Mouse (Mus musculus) ES-E14 (cell line): Measurements from ENCODE around the gene BC035044. TPM values are rescaled to one million over a fixed set of nuclear protein-coding genes. Genes with fewer than 3 reads are reported as not detected.
"Not testable (repeated sequence)": the region's sequence is repeated elsewhere in the genome, so short reads cannot be mapped to it uniquely, and the experiment has no call there.

Experiments used
- DNase-seq: peaks from one replicate; pipeline ENCODE4 v3.0.0-alpha.2; 2013; ENCODE audit warnings: low read depth, low spot score
- H3K27ac ChIP-seq: 2 replicates; pipeline ENCODE4 v1.5.1; 2012; ENCODE audit warnings: low read depth, mild to moderate bottlenecking, low read length, moderate library complexity, mixed read lengths; ENCODE audit not compliant: poor library complexity, insufficient read depth, severe bottlenecking
- H3K36me3 ChIP-seq: 2 replicates; pipeline ENCODE4 v1.6.1; 2012; ENCODE audit warnings: mild to moderate bottlenecking, low read length, moderate library complexity, mixed read lengths; ENCODE audit not compliant: control insufficient read depth, poor library complexity, insufficient read depth, severe bottlenecking
- H3K4me1 ChIP-seq, 2 experiments: fragments of 150-350 bp in 1 of 2; sonication (generic) in 1 of 2; 2 replicates each; pipeline ENCODE4 v1.6.1; 2012; ENCODE audit warnings: low read length in 2 of 2, mild to moderate bottlenecking in 1 of 2, mixed read lengths in 1 of 2; ENCODE audit not compliant: control insufficient read depth in 2 of 2, insufficient read depth in 2 of 2, poor library complexity in 1 of 2
- H3K4me3 ChIP-seq, 2 experiments: fragments of 150-350 bp in 1 of 2; sonication (generic) in 1 of 2; 2 replicates each; pipeline ENCODE4 v1.5.1; 2012; ENCODE audit warnings: low read length in 2 of 2, low read depth in 1 of 2, mild to moderate bottlenecking in 1 of 2, mixed read lengths in 1 of 2; ENCODE audit not compliant: insufficient read depth in 1 of 2, poor library complexity in 1 of 2, severe bottlenecking in 1 of 2
- H3K9ac ChIP-seq: 2 replicates; pipeline ENCODE4 v1.6.1; 2012; ENCODE audit warnings: low read depth, mild to moderate bottlenecking, low read length, mixed read lengths; ENCODE audit not compliant: poor library complexity, insufficient read depth, severe bottlenecking
- H3K9me3 ChIP-seq: fragments of 150-350 bp; sonication (generic); 2 replicates; pipeline ENCODE4 v1.6.1; 2012; ENCODE audit warnings: low read depth, mild to moderate bottlenecking, low read length; ENCODE audit not compliant: control insufficient read depth, insufficient read depth
- CHD2 ChIP-seq: IDR thresholded peaks from 2 replicates; pipeline ENCODE4 v1.6.1; 2014; ENCODE audit warnings: mild to moderate bottlenecking, low read depth, low read length, inconsistent platforms
- MAFK ChIP-seq: IDR thresholded peaks from 2 replicates; pipeline ENCODE4 v1.6.1; 2014; ENCODE audit warnings: mild to moderate bottlenecking, low read depth, low read length, inconsistent platforms; ENCODE audit not compliant: insufficient read depth
- ZC3H11A ChIP-seq: IDR thresholded peaks from 2 replicates; pipeline ENCODE4 v1.6.1; 2012; ENCODE audit warnings: low read depth, mild to moderate bottlenecking, inconsistent platforms, low read length, borderline replicate concordance
- ZNF384 ChIP-seq: IDR thresholded peaks from 2 replicates; pipeline ENCODE4 v1.6.1; 2012; ENCODE audit warnings: low read depth, low read length, inconsistent platforms
- in situ Hi-C, 2 experiments: fragments of 600-800 bp; cut with MboI; formaldehyde crosslinking; loops; one replicate each; pipeline ENCODE4 v1.15.1; 2025; ENCODE audit warnings: low sequenced_read_pairs in 2 of 2, inconsistent platforms in 1 of 2; ENCODE audit not compliant: unreplicated experiment in 2 of 2
- total RNA-seq: library from RNA; depleted of rRNA; stranded (reverse); fragments of 300-350 nt; gene quantifications from 2 replicates; pipeline ENCODE4 v1.2.3, GENCODE M21; 2012; rRNA removed

The BC035044 gene
- total RNA-seq, 1 experiment, result not detected

DNA sequence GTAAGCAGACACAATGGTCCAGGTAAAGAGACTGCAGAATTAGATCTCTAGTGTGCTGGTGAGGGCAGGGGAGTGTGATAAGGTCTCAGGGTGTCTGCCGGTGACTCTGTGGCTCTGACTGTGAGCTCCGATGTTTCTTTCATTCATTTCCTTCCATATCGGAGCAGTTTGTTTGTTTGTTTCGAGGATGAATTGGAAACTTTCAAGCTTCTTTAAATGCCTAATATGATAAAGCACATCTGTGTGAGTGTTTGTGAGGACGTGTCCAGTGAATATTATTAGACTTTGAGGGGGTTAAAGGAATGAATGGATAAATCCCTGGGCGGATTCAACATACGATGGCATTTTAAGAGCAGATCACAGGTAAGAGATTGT is 91.0 kb downstream of the BC035044 start:
- H3K4me3 ChIP-seq, result peak overlapping the region; percentile 26 to 95; a peak in 3 of 4 replicates
- DNase-seq, result peak; percentile 21
- no peak overlapping the region for H3K9ac ChIP-seq
- no peaks in the 10 kb centered on the region for H3K36me3 ChIP-seq
- no peak for TF ChIP-seq CHD2
- no peak for TF ChIP-seq ZC3H11A
- TF ChIP-seq ZNF384, result no peak
- H3K27ac ChIP-seq, result no peak overlapping the region
- peaks cover 1 to 8% of the 10 kb centered on the region in 2 experiments; a peak in 1 of 4 replicates for H3K4me1 ChIP-seq
- in situ Hi-C loops, result loop anchor here in 1 of 2 experiments (5.0 kb wide), 2 partner anchors 37 to 38 kb away; no protein-coding TSS in a partner anchor
- no peaks in the 10 kb centered on the region for H3K9me3 ChIP-seq

DNA sequence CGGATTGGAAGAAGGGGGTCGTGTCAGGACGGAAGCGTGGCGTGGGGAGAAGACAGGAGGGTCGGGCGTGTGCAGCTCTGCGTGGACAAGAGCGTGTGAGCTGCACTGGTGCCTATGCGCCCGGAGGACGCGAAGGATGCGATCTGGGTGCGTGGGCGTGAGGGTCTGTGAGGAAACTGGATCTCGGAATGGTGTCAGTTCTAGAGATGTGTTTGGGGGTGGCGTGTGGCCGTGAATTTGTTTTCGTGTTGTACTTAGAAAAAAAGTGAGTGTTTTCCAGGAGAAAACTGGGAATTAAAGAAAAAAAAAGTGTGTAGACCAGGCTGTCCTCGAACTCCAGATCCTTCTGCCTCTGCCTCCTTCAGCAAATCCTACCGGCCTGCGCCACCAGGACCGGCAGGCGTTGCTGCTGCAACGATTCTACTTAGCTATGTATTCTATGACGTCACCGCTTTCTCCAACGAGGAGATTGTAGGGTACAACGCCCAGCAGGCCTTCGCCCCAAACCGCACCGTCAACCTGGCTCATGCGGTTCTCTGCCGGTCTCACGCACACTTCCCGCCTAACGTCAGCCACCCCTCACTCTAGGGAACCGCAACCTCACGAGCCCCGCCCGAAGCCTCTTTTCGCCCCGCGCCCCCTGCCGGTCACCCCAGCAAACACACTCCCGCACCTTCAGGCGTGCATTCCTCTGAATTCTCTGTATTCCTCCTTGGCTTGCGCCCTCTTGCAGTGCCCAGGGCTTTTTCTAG is 91.6 kb downstream of the BC035044 start:
- not testable (repeated sequence) for H3K4me1 ChIP-seq, H3K9me3 ChIP-seq, H3K36me3 ChIP-seq
- peak; percentile 82 for TF ChIP-seq MAFK
- peak; percentile 74; the same call in 1 of the 2 replicates for TF ChIP-seq ZNF384
- Histone ChIP-seq H3K4me3 (peak overlapping the region; percentile 93 to 95), H3K9ac (peak overlapping the region; percentile 88), H3K27ac (peak overlapping the region; percentile 71; the same call in 1 of the 2 replicates)
- in situ Hi-C loops, result loop anchor here in 1 of 2 experiments (5.0 kb wide), 1 partner anchor 37 kb away; no protein-coding TSS in a partner anchor
- DNase-seq, result peak; percentile 60

Other genes starting within 250 kb of the BC035044 start
- gene Clec2h, start 228.7 kb downstream of the BC035044 start, total RNA-seq, result not detected in 2 replicates
- gene Klrb1, start 168.1 kb downstream of the BC035044 start, total RNA-seq, result not detected in 2 replicates
- gene Klrb1c, start 101.9 kb downstream of the BC035044 start, total RNA-seq, result 0.13 TPM in 1 of 2 replicates, not detected in the other
- not detected in 2 replicates for gene Gm44511, start 64.8 kb downstream of the BC035044 start, total RNA-seq
- gene Klrb1b, start 64.8 kb downstream of the BC035044 start, total RNA-seq, result not detected in 2 replicates
- gene Clec2i, start 3.5 kb downstream of the BC035044 start, total RNA-seq, result 0.16 and 0.18 TPM in 2 replicates
- gene Clec2g, start 43.3 kb upstream of the BC035044 start, total RNA-seq, result 0.22 TPM in 1 of 2 replicates, not detected in the other
- not detected in 2 replicates for gene Klrb1f, start 154.8 kb upstream of the BC035044 start, total RNA-seq
- not detected in 2 replicates for gene Clec2e, start 209.8 kb upstream of the BC035044 start, total RNA-seq